Mouse (Mus musculus) heart, embryonic 10.5 days (tissue): ENCODE results near the gene Olfr1312. TPM values are rescaled to one million over a fixed set of nuclear protein-coding genes. Genes with fewer than 3 reads are reported as not detected.
"Not testable (repeated sequence)": the region's sequence is repeated elsewhere in the genome, so short reads cannot be mapped to it uniquely, and the experiment has no call there.

Source experiments
- DNase-seq: peaks from one replicate; pipeline ENCODE4 v3.0.0-alpha.2; 2017; ENCODE audit warnings: low spot score
- H3K27ac ChIP-seq: fragments of 300-500 bp; sonication (generic); 2 replicates; pipeline ENCODE4 v1.5.1; 2016; ENCODE audit warnings: mild to moderate bottlenecking
- H3K27me3 ChIP-seq: fragments of 300-500 bp; sonication (generic); 2 replicates; pipeline ENCODE4 v1.6.1; 2016; ENCODE audit warnings: mild to moderate bottlenecking; ENCODE audit not compliant: poor library complexity, insufficient read depth, severe bottlenecking
- H3K36me3 ChIP-seq: fragments of 300-500 bp; sonication (generic); 2 replicates; pipeline ENCODE4 v1.6.1; 2016; ENCODE audit warnings: mild to moderate bottlenecking, moderate library complexity
- H3K4me1 ChIP-seq: fragments of 300-500 bp; sonication (generic); 2 replicates; pipeline ENCODE4 v1.6.1; 2016; ENCODE audit warnings: mild to moderate bottlenecking
- H3K4me3 ChIP-seq: fragments of 300-500 bp; sonication (generic); 2 replicates; pipeline ENCODE4 v1.5.1; 2016; ENCODE audit warnings: mild to moderate bottlenecking, moderate library complexity
- H3K9me3 ChIP-seq: fragments of 300-500 bp; sonication (generic); 2 replicates; pipeline ENCODE4 v1.6.1; 2016; ENCODE audit warnings: mild to moderate bottlenecking, moderate library complexity
- WGBS: fragments of 180-500 bp; shearing (Covaris S2); methylation state at CpG from one replicate; pipeline ENCODE4 v1.1.7; 2016; 5-methylcytosine and 5-hydroxymethylcytosine counted together
- polyA plus RNA-seq: library from polyadenylated mRNA; unstranded; fragments of >200 nt; fragmentation: Nextera tagmentation; extraction: Ambion mirVana; gene quantifications from 2 replicates; pipeline ENCODE4 v1.2.1, GENCODE M21; 2016

Gene Olfr1312
- not detected in 2 replicates for polyA plus RNA-seq

DNA sequence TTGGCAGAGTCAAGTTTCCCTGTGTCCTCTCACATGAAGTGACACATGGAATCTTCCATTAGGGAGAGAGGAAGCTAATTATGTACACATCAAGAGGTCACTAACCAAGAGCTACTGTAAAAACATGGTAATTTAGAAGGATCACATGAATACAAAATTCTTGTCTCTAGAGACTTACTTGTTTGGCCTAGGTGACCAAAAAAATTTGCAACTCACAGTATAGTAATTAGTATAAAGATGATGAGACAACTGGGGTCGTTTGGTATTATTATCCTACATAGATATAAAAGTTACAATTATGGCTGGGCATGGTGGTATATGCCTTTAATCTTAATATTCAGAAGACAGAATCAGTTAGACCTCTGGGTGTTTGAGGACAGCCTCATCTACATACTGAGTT, at the start of gene Olfr1312:
Gene Olfr1312 (minus strand): TSS at position 101 of the 400 bp plus-strand sequence.
- Histone ChIP-seq H3K9me3 (no peaks in the 10 kb centered on the region), H3K4me1 (no peaks in the 10 kb centered on the region), H3K4me3 (no peak within 1 kb of the TSS), H3K27me3 (no peaks in the 10 kb centered on the region), H3K36me3 (no peaks in the 10 kb centered on the region), H3K27ac (no peak within 1 kb of the TSS)
- WGBS: 39% methylated on average over 1 of the region's 1 CpGs
- no peak for DNase-seq

- no peak for DNase-seq
- no peak within 1 kb of the TSS for H3K27ac ChIP-seq
- H3K27me3 ChIP-seq: no peaks in the 10 kb centered on the region
- H3K9me3 ChIP-seq: no peaks in the 10 kb centered on the region
- no peaks in the 10 kb centered on the region for H3K36me3 ChIP-seq
- no peaks in the 10 kb centered on the region for H3K4me1 ChIP-seq
- H3K4me3 ChIP-seq: no peak within 1 kb of the TSS
These were observed 46.6 kb upstream of the Olfr1312 start, which contains the start of gene Olfr1314 for GRCm38 (mm10) chr2:112096681-112097080. TSS of gene Olfr1314 (minus strand) at chr2:112096781.

DNA sequence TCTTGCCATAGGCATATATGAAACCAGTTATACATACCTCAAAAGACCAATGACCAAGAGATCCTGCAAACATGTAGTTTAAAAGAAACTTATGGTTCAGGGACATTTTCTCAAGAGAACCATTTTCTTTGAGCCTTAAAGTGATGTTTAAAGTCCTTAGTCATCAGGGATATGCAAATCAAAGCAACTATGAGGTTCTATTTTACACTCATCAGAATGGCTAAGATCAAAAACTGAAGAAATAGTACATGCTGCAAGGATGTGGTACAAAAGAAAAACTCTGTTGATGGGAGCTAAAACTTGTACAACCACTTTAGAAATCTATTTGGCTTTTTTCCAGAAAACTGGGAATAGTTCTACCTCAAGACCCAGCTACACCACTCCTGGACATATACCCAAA, 27.7 kb upstream of the Olfr1312 start, which contains the start of gene Olfr1313:
Gene Olfr1313 (minus strand): TSS at position 101 of the 400 bp plus-strand sequence.
- no peaks in the 10 kb centered on the region for H3K9me3 ChIP-seq
- H3K4me3 ChIP-seq: no peak within 1 kb of the TSS
- H3K27me3 ChIP-seq: no peaks in the 10 kb centered on the region
- no peaks in the 10 kb centered on the region for H3K4me1 ChIP-seq
- H3K36me3 ChIP-seq: no peaks in the 10 kb centered on the region
- no peak for DNase-seq
- no peak within 1 kb of the TSS for H3K27ac ChIP-seq

GRCm38 (mm10) chr2:112026971-112027370, 23.1 kb downstream of the Olfr1312 start:
- not testable (repeated sequence) for H3K27ac ChIP-seq, H3K4me3 ChIP-seq, H3K4me1 ChIP-seq, DNase-seq, H3K9me3 ChIP-seq, H3K36me3 ChIP-seq, H3K27me3 ChIP-seq
- 41% methylated on average over 6 of the region's 6 CpGs for WGBS

GRCm38 (mm10) chr2:112024312-112024711, 25.7 kb downstream of the Olfr1312 start, which contains the start of gene Olfr1311:
TSS of gene Olfr1311 (minus strand) at chr2:112024412.
- Histone ChIP-seq H3K27ac (no peak within 1 kb of the TSS), H3K9me3 (no peaks in the 10 kb centered on the region), H3K4me1 (no peaks in the 10 kb centered on the region), H3K4me3 (no peak within 1 kb of the TSS), H3K27me3 (no peaks in the 10 kb centered on the region), H3K36me3 (no peaks in the 10 kb centered on the region)
- 78% methylated on average over 2 of the region's 2 CpGs for WGBS
- DNase-seq: no peak

DNA sequence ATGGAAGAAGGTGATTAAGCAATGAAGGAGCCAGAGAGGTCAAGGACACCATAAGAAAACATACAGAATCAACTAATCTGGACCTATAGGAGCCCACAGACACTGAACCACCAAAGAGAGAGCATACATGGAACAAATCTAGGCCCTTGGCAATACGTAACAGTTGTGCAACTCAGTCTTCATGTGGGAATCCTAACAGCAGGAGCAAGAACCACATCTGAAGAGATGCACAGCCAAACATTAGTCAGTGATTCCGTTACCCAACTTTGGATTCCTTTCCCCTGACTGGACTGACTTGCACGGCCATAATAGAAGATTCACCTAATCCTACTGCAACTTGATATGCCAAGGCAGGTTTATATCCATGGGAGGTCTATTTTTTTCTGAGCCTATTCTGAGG, 35.1 kb downstream of the Olfr1312 start:
- no peaks in the 10 kb centered on the region for H3K36me3 ChIP-seq
- H3K4me1 ChIP-seq: no peaks in the 10 kb centered on the region
- no peak for DNase-seq
- H3K27me3 ChIP-seq: no peaks in the 10 kb centered on the region
- WGBS: 81% methylated on average over 3 of the region's 3 CpGs
- H3K9me3 ChIP-seq: no peaks in the 10 kb centered on the region
- H3K27ac ChIP-seq: no peak overlapping the region
- no peak overlapping the region for H3K4me3 ChIP-seq

DNA sequence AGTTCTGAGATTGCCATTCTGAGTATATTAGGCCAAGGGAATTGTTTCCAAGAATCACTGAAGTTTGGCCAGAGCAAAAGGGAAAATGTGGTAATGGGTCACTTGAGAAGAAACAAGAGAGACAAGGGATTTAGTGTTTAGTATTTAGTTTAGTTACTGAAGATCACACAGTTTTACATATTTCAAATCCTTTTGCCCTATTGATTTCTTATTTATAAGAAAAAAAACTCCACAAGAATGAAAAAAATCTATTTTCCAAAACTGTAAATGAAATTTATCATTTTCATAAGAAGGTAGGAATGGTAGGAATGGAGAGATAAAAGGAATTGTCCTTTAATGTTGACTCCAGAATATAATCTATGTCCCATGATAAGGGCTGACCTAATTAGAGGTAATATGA, 37.4 kb downstream of the Olfr1312 start, which contains the start of gene Olfr1310:
Gene Olfr1310 (minus strand): TSS at position 101 of the 400 bp plus-strand sequence.
- DNase-seq: no peak
- Histone ChIP-seq H3K36me3 (no peaks in the 10 kb centered on the region), H3K4me1 (no peaks in the 10 kb centered on the region), H3K27me3 (no peaks in the 10 kb centered on the region), H3K27ac (no peak within 1 kb of the TSS), H3K4me3 (no peak within 1 kb of the TSS), H3K9me3 (no peaks in the 10 kb centered on the region)

DNA sequence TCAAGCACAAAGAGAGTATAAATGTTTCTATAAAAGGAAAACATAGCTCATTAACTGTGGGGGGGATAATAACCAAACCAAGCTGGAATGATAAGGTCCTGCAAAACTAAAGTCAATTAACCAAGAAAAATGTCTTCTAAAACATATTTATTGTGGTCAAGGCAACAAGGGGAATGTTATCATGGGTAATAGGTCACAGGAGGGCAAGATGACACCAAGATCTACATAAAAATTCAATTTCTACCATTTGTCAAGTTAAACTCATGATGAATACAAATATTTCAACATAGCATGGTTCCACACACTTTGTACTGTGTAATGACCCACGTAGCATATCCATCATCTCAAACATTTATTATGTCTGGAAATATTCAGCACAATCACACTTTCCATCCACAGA, 59.9 kb downstream of the Olfr1312 start, which contains the start of gene Olfr1309:
Gene Olfr1309 (minus strand): TSS at position 101 of the 400 bp plus-strand sequence.
- no peak for DNase-seq
- WGBS: 59% methylated on average over 1 of the region's 1 CpGs
- no peak within 1 kb of the TSS for H3K27ac ChIP-seq
- H3K4me1 ChIP-seq: no peaks in the 10 kb centered on the region
- H3K4me3 ChIP-seq: no peak within 1 kb of the TSS
- H3K9me3 ChIP-seq: no peaks in the 10 kb centered on the region
- H3K27me3 ChIP-seq: no peaks in the 10 kb centered on the region
- no peaks in the 10 kb centered on the region for H3K36me3 ChIP-seq

Other genes with a start within 250 kb of the Olfr1312 start
- not detected in 2 replicates for gene Olfr1303, start 229.9 kb downstream of the Olfr1312 start, polyA plus RNA-seq
- not detected in 2 replicates for gene Olfr1305, start 173.1 kb downstream of the Olfr1312 start, polyA plus RNA-seq
- not detected in 2 replicates for gene Olfr1306, start 134.0 kb downstream of the Olfr1312 start, polyA plus RNA-seq
- gene Olfr1307, start 100.8 kb downstream of the Olfr1312 start, polyA plus RNA-seq: 0.01 TPM in 1 of 2 replicates, not detected in the other
- not detected in 2 replicates for gene Olfr1308, start 85.3 kb downstream of the Olfr1312 start, polyA plus RNA-seq
- gene Olfr1309, start 60.0 kb downstream of the Olfr1312 start, polyA plus RNA-seq: not detected in 2 replicates
- gene Olfr1310, start 37.5 kb downstream of the Olfr1312 start, polyA plus RNA-seq: not detected in 2 replicates
- not detected in 2 replicates for gene Olfr1311, start 25.8 kb downstream of the Olfr1312 start, polyA plus RNA-seq
- not detected in 2 replicates for gene Olfr1313, start 27.6 kb upstream of the Olfr1312 start, polyA plus RNA-seq
- gene Olfr1314, start 46.5 kb upstream of the Olfr1312 start, polyA plus RNA-seq: not detected in 2 replicates
- gene Olfr1315-ps1, start 65.2 kb upstream of the Olfr1312 start, polyA plus RNA-seq: not detected in 2 replicates
- not detected in 2 replicates for gene Olfr1316, start 84.7 kb upstream of the Olfr1312 start, polyA plus RNA-seq
- not detected in 2 replicates for gene Olfr1317, start 90.1 kb upstream of the Olfr1312 start, polyA plus RNA-seq
- not detected in 2 replicates for gene Olfr1318, start 104.0 kb upstream of the Olfr1312 start, polyA plus RNA-seq
- gene Lpcat4, start 189.2 kb upstream of the Olfr1312 start, polyA plus RNA-seq: 22.0 and 23.0 TPM in 2 replicates
- 0.04 and 0.07 TPM in 2 replicates for gene Nutm1, start 209.1 kb upstream of the Olfr1312 start, polyA plus RNA-seq
- 188 and 206 TPM in 2 replicates for gene Nop10, start 211.7 kb upstream of the Olfr1312 start, polyA plus RNA-seq
- gene Slc12a6, start 215.6 kb upstream of the Olfr1312 start, polyA plus RNA-seq: 9.5 and 10.4 TPM in 2 replicates
- gene Gm21985, start 216.1 kb upstream of the Olfr1312 start, polyA plus RNA-seq: not detected in 2 replicates